Mouse (Mus musculus): ENCODE results near the gene Kcnd3.

The Kcnd3 gene

DNA sequence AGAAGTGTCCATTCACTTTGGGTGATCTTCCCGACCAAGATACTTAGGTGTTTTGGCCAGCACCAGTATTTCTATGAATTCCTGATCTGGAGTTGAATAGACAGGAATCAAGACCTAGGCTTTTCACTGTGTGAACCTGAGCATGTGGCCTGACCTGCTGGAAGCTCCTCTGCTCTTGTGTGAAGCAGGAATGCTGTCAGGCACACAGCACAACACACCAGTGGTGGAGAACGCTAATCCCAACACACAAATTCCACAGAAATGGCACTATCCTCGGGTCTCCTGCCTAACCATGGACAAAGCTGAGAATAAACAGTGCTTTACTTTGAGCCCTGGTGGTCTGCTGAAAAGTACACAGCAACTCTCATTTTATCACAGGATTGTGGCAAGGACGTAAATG, 268.4 kb downstream of the Kcnd3 start:
- no peak for DNase-seq (ENCODE audit: low spot score in 2 of 2)

DNA sequence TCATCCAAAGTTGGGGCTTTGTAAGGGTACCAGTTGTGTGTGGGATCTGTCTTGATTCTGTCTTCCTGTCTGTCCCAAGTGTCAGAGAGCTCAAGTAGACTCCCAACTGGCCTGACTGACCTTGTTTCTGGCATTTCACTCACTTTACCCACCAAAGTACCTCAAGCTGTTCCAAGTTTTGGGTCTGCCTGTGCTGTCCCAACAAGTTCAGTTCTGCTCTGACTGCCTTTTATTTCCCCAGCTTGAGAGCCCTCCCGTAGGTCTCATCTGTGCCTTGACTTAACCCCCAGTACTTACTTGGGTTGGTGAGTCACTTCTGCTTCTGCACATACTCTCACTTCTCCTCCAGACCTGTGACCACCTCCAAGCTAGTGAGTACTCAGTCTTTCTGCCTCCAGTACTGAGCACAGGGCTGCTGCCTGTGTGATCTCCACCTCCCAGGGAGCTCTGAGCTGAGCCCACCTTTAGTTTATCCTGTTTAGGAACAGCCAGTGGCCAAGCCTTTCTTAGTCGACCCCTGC, 269.6 kb downstream of the Kcnd3 start:
- DNase-seq (ENCODE audit: low spot score in 2 of 2): peak in 1 of 2 experiments; percentile 17

DNA sequence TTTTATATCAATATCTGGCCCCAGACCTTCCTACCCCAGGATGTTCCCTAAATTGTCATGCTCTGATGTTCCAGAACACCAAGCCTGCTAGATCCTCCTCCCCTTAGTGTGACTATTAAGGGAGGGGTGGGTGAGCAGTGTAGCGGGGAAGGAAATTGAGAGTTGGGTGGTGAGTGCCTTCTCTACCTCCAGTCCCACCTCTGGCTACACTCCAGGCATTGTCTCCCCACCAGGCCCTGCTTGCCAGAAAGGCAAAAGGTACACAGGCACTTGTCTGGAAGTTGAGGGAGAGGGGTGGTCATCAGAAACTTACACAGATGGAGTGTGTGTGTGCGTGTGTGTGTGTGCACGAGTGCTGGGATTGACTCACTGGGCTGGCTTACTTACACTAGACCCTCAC, 270.4 kb downstream of the Kcnd3 start:
- no peak for DNase-seq (ENCODE audit: low spot score in 2 of 2)

Data from spleen, postnatal 36 days (tissue).